Mouse (Mus musculus) forebrain, embryonic 12.5 days (tissue): ENCODE measurements around the gene Fam117a. TPM values are rescaled to one million over a fixed set of nuclear protein-coding genes. Genes with fewer than 3 reads are reported as not detected.
A peak's percentile ranks its signal among the peaks of the same experiment; 100 is the strongest.

ENCODE experiments used
- ATAC-seq: fragments of 200-750 bp; cut with Nextera tagmentation; 2 replicates; pipeline ENCODE4 v1.8.0; 2017; ENCODE audit warnings: moderate TSS enrichment; ENCODE audit not compliant: low FRiP score
- H3K27ac ChIP-seq: fragments of 300-500 bp; sonication (generic); 2 replicates; pipeline ENCODE4 v1.5.1; 2016; ENCODE audit warnings: mild to moderate bottlenecking
- H3K27me3 ChIP-seq: fragments of 300-500 bp; sonication (generic); 2 replicates; pipeline ENCODE4 v1.6.1; 2016; ENCODE audit warnings: mild to moderate bottlenecking
- H3K36me3 ChIP-seq: fragments of 300-500 bp; sonication (generic); replicated peaks from 2 replicates; pipeline ENCODE4 v1.6.1; 2016; ENCODE audit warnings: mild to moderate bottlenecking
- H3K4me1 ChIP-seq: fragments of 300-500 bp; sonication (generic); 2 replicates; pipeline ENCODE4 v1.6.1; 2016
- H3K4me2 ChIP-seq: fragments of 300-500 bp; sonication (generic); 2 replicates; pipeline ENCODE4 v1.6.1; 2016; ENCODE audit warnings: mild to moderate bottlenecking, moderate library complexity
- H3K4me3 ChIP-seq: fragments of 300-500 bp; sonication (generic); replicated peaks from 2 replicates; pipeline ENCODE4 v1.5.1; 2016; ENCODE audit warnings: mild to moderate bottlenecking
- H3K9ac ChIP-seq: fragments of 300-500 bp; sonication (generic); 2 replicates; pipeline ENCODE4 v1.6.1; 2016; ENCODE audit warnings: mild to moderate bottlenecking
- H3K9me3 ChIP-seq: fragments of 300-500 bp; sonication (generic); 2 replicates; pipeline ENCODE4 v1.6.1; 2016
- WGBS: fragments of 180-500 bp; shearing (Covaris S2); methylation state at CpG from one replicate; pipeline ENCODE4 v1.1.7; 2016; 5-methylcytosine and 5-hydroxymethylcytosine counted together
- polyA plus RNA-seq: library from polyadenylated mRNA; unstranded; fragments of >200 nt; fragmentation: Nextera tagmentation; extraction: Ambion mirVana; gene quantifications from 2 replicates; pipeline ENCODE4 v1.2.1, GENCODE M21; 2016

Gene Fam117a
- polyA plus RNA-seq, 1 experiment from 2014 or later, result 7.8 TPM

DNA sequence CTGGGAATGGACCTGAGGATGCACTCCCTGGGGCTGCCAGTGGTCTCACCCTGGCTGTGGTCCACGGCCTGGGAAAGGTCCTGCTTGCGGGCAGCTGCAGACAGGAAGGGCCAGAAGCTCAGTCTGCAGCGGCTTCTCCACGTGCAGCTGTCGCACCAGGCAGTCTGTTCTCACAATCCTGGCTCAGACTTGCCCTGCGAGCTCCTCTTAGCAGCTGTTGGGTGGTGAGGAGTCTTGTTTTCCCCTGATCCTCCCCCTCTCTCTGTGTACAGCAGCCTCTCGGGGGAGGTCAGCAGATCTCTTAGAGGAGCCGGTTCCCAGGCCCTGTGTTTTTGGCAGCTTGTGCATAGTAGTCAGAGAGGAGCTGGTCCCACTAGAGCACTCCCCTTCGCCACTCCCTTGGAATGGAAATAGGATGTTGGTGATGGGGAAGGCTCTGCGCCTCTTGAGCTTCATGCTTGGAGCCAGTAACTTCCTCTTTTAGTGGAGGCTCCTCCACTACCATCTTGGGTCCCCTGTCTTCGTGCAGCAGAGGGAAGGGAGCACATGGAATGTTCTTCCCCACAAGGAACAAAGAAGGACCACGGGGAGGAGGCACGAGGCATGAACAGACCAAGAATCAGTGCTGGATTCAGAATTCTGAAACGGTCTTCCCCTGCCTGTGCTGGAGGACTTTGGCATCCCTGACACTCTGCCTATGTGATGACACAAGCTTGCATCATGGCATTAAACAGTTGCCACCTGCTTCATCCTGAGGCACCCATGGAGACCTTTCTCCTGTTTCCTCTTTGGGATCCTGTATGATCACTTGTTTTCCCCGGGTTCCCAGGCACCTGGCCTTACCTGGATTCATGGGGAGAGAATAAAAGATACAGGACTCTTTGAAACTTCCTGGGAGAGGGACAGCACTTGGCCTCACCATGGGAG lies 33.4 kb downstream of the Fam117a start:
- H3K9ac ChIP-seq, result no peak overlapping the region
- H3K4me2 ChIP-seq, result no peak overlapping the region
- H3K36me3 ChIP-seq, result peaks cover 5% of the 10 kb centered on the region; the same call in 1 of the 2 replicates
- no peaks in the 10 kb centered on the region for H3K4me1 ChIP-seq
- ATAC-seq, result no peak
- 81% methylated on average over 15 of the region's 15 CpGs for WGBS
- H3K27me3 ChIP-seq, result no peaks in the 10 kb centered on the region
- no peak overlapping the region for H3K4me3 ChIP-seq
- no peak overlapping the region for H3K27ac ChIP-seq
- no peaks in the 10 kb centered on the region for H3K9me3 ChIP-seq

DNA sequence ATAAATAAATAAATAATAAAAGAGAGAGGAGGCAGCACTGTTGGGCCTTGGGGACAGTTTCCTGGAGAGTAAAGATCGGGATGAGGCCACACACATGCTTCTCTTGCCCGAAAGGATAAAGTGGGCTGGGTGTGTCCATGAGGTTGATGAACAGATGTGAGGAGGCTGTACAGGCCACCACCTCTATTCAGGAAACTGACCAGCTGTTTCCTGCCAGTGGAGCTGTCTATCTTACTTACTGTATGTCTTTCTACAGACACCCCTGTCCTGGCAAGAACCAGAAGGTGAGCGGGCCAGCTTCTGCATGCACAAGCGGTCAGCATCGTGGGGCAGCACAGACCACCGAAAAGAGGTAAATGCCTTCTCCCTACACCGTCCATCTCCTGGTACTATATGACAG lies 34.4 kb downstream of the Fam117a start:
- Histone ChIP-seq H3K4me3 (no peak overlapping the region), H3K27me3 (no peaks in the 10 kb centered on the region), H3K4me2 (no peak overlapping the region), H3K27ac (no peak overlapping the region), H3K9me3 (no peaks in the 10 kb centered on the region), H3K9ac (no peak overlapping the region), H3K36me3 (peaks cover 7% of the 10 kb centered on the region; the same call in 1 of the 2 replicates), H3K4me1 (no peaks in the 10 kb centered on the region)
- no peak for ATAC-seq
- 96% methylated on average over 7 of the region's 7 CpGs for WGBS

GRCm38 (mm10) chr11:95378926-95379325 lies 42.1 kb downstream of the Fam117a start:
- no peak overlapping the region for H3K9ac ChIP-seq
- H3K36me3 ChIP-seq, result peaks cover 2% of the 10 kb centered on the region
- no peak for ATAC-seq
- H3K27ac ChIP-seq, result no peak overlapping the region
- H3K4me3 ChIP-seq, result no peak overlapping the region
- H3K4me1 ChIP-seq, result no peaks in the 10 kb centered on the region
- H3K27me3 ChIP-seq, result no peaks in the 10 kb centered on the region
- H3K4me2 ChIP-seq, result no peak overlapping the region
- 83% methylated on average over 9 of the region's 9 CpGs for WGBS
- no peaks in the 10 kb centered on the region for H3K9me3 ChIP-seq

DNA sequence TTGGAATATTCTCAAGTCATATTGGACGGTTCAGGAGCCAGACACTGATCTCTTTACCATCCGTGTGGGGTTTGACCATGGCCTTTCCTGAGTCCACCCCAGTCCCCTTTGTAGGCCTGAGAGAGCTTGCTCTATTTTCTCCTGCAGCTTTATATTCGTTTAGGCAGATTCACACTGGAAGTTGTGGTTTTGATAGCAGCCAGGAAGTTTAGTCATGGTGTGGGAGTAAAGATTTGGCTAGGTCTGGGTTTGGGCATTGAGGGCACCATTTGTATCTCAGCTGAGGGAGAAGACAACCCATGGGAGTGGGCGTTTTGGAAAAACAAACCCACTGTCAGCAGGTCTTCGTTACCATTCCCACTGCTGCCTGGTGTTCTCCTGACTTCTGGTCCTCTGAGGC lies 42.7 kb downstream of the Fam117a start:
- Histone ChIP-seq H3K9me3 (no peaks in the 10 kb centered on the region), H3K9ac (no peak overlapping the region), H3K36me3 (peaks cover 2% of the 10 kb centered on the region), H3K4me1 (no peaks in the 10 kb centered on the region), H3K27me3 (no peaks in the 10 kb centered on the region), H3K4me2 (no peak overlapping the region), H3K4me3 (no peak overlapping the region), H3K27ac (no peak overlapping the region)
- no peak for ATAC-seq
- WGBS, result 71% methylated on average over 5 of the region's 5 CpGs

GRCm38 (mm10) chr11:95380711-95381110 lies 43.9 kb downstream of the Fam117a start:
- Histone ChIP-seq H3K27me3 (no peaks in the 10 kb centered on the region), H3K27ac (no peak overlapping the region), H3K4me2 (no peak overlapping the region), H3K36me3 (no peaks in the 10 kb centered on the region; the same call in none of the 2 replicates), H3K4me3 (no peak overlapping the region), H3K4me1 (peaks cover 3% of the 10 kb centered on the region), H3K9ac (no peak overlapping the region), H3K9me3 (no peaks in the 10 kb centered on the region)
- ATAC-seq, result no peak
- 91% methylated on average over 7 of the region's 7 CpGs for WGBS

DNA sequence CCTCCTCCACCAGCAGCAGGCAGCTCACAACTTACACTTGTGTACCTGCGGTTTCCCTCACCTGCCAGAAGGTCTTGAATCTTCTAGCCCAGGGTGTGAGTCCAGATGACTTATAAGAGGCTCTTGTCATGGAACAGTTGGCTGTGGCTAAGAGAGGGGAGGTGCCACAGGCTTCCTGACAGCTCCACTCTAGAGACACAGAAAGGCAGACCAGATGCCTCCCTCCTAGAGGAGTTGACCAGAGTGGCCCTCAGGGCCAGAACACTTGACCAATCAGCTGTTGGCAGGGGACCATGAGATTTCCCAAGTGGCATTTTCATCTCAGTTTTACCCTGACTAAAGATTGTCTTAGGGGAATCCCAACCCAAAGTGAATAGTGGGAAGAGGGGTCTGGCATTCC lies 44.3 kb downstream of the Fam117a start:
- Histone ChIP-seq H3K27ac (no peak overlapping the region), H3K36me3 (no peaks in the 10 kb centered on the region; the same call in none of the 2 replicates), H3K27me3 (no peaks in the 10 kb centered on the region), H3K4me1 (peaks cover 8% of the 10 kb centered on the region), H3K4me3 (no peak overlapping the region), H3K4me2 (no peak overlapping the region), H3K9ac (no peak overlapping the region), H3K9me3 (no peaks in the 10 kb centered on the region)
- ATAC-seq, result no peak
- 77% methylated on average over 1 of the region's 1 CpGs for WGBS

DNA sequence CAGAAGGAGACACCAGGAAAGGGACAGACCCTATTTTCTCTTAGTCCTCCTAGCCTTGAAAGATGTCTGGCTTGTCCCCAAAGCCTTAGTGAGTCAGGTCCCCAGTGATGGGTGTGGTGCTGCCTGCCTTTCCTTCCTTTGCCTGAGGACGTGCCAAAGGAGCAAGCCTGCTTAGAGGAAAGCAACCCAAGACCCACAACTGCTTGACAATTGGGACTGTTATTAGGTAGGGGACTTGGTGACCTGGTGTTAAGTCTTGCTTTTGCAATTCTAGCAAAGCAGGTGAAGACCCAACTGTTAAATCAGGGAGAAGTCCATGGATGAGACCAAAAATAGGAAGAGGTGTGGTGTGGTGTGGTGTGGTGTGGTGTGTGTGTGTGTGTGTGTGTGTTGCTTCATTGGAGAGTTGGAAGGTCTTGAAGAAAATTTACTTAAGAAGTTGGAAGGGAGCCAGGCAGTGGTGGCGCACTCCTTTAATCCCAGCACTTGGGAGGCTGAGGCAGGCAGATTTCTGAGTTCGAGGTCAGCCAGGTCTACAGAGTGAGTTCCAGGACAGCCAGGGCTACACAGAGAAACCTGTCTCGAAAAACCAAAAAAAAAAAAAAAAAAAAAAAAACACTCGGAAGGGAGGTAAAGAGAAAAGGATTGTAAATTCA lies 46.6 kb downstream of the Fam117a start:
- Histone ChIP-seq H3K27me3 (no peaks in the 10 kb centered on the region), H3K4me1 (peaks cover 14% of the 10 kb centered on the region), H3K36me3 (peaks cover 20% of the 10 kb centered on the region), H3K9ac (no peak overlapping the region), H3K4me3 (no peak overlapping the region), H3K27ac (no peak overlapping the region), H3K9me3 (no peaks in the 10 kb centered on the region), H3K4me2 (no peak overlapping the region)
- ATAC-seq, result no peak
- 85% methylated on average over 5 of the region's 5 CpGs for WGBS

DNA sequence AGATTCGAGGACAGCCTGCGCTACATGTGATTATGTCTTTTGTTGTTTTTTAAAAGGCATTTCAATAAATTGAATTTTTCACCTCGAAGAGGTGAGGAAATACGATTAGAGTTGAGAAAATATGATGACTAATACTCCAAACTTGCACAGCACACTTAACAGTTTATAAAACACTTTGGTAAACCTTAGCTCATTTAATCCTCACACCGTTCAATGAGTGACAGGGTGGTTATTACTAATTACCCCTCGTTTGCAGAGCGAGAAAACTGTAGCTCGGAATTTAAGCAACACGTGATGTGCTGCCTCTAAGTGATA lies 47.1 kb downstream of the Fam117a start:
- peak overlapping the region; percentile 91 for H3K4me3 ChIP-seq

DNA sequence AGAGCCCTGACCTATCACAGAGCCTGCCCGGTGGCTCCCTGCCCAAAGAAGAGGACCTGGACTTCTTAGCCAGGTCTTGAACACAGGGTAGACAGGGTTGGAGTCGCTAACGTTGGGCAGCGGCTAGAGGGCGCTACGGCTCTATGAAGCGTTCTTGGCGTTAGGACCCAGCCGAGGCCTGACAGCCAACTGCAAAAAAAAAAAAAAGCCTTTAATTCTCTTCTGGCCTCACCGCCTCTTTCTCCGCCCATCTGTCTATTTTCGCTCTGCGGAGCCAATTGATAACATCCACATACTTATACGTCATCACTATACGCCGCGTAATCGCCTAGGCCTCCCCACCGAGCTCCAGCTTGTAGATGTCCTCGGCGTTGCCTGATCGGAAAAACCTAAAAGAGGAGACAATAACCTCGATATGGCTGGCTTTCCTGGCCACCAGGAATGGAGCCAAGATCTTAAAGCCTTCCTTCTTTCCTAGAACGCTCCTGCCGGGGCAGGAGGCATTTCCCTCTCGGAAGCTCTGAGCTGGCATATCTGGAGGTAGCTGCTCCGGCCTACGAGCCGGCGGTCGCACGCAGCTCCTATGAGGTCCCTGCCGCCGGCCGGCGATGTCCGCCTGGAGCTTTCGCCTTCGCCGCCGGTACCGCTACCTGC lies 47.6 kb downstream of the Fam117a start, which contains the start of gene Slc35b1:
TSS of gene Slc35b1 (plus strand) at position 374 of the 654 bp plus-strand sequence.
- Histone ChIP-seq H3K27me3 (no peaks in the 10 kb centered on the region), H3K36me3 (peaks cover 29% of the 10 kb centered on the region), H3K9ac (peak within 1 kb of the TSS; percentile 89), H3K27ac (peak within 1 kb of the TSS; percentile 91), H3K9me3 (no peaks in the 10 kb centered on the region), H3K4me1 (peaks cover 14% of the 10 kb centered on the region), H3K4me3 (peak within 1 kb of the TSS; percentile 91), H3K4me2 (peak within 1 kb of the TSS; percentile 58)
- under 1% methylated on average over 42 of the region's 42 CpGs for WGBS
- ATAC-seq, result peak; percentile 97

More for the DNA sequence above, 47.1 kb downstream of the Fam117a start:
- H3K9me3 ChIP-seq, result no peaks in the 10 kb centered on the region
- no peaks in the 10 kb centered on the region for H3K27me3 ChIP-seq
- peaks cover 24% of the 10 kb centered on the region for H3K36me3 ChIP-seq
- peak overlapping the region; percentile 58 for H3K4me2 ChIP-seq
- no peak for ATAC-seq
- no peak overlapping the region for H3K9ac ChIP-seq
- H3K4me1 ChIP-seq, result peaks cover 14% of the 10 kb centered on the region
- H3K27ac ChIP-seq, result no peak overlapping the region; the same call in 1 of the 2 replicates
- WGBS, result 41% methylated on average over 9 of the region's 9 CpGs

DNA sequence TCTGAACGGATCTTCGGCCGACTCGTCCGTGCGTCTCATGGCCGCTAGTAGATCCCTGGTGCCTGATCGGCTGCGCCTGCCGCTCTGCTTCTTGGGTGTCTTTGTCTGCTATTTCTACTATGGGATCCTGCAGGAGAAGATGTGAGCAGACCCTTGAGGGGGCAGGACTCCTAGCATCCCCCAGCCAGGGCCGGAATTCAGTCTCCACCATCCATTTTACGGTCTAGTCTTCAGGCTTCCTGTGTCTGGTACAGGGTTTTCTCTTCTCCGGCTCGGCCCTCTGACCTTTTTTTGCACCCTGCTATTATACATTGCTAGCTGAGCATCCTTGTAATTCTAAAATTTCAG lies 48.1 kb downstream of the Fam117a start:
- H3K4me1 ChIP-seq, result peaks cover 14% of the 10 kb centered on the region
- H3K27me3 ChIP-seq, result no peaks in the 10 kb centered on the region
- ATAC-seq, result no peak
- H3K9me3 ChIP-seq, result no peaks in the 10 kb centered on the region
- peak overlapping the region; percentile 89 for H3K9ac ChIP-seq
- peak overlapping the region; percentile 58 for H3K4me2 ChIP-seq
- peak overlapping the region; percentile 91 for H3K4me3 ChIP-seq
- peak overlapping the region; percentile 91 for H3K27ac ChIP-seq
- peaks cover 34% of the 10 kb centered on the region for H3K36me3 ChIP-seq
- WGBS, result 0% methylated on average over 14 of the region's 14 CpGs

DNA sequence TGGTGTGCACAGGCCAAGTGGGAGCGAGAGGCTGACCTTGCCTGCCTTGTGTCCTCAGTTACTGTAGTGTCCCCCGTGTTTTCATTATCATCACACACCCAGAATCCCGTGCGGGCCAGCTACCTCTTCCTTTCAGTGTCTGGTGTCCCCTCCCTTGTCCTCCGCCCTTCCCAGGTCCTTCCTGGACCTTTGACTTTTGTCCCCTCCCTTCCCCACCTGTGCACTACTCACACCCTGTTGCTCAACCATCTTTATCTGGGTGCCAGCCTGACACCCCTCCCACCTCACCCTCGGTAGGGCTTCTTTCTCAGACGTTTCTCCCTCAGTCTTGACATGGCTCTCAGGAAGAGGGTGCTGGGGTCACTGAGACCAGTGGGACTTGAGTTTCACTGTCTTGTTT lies 50.5 kb downstream of the Fam117a start:
- Histone ChIP-seq H3K9ac (no peak overlapping the region), H3K4me1 (peaks cover 17% of the 10 kb centered on the region), H3K27me3 (no peaks in the 10 kb centered on the region), H3K27ac (no peak overlapping the region), H3K36me3 (peaks cover 56% of the 10 kb centered on the region), H3K9me3 (no peaks in the 10 kb centered on the region), H3K4me3 (no peak overlapping the region), H3K4me2 (no peak overlapping the region)
- WGBS, result 86% methylated on average over 7 of the region's 7 CpGs
- no peak for ATAC-seq

DNA sequence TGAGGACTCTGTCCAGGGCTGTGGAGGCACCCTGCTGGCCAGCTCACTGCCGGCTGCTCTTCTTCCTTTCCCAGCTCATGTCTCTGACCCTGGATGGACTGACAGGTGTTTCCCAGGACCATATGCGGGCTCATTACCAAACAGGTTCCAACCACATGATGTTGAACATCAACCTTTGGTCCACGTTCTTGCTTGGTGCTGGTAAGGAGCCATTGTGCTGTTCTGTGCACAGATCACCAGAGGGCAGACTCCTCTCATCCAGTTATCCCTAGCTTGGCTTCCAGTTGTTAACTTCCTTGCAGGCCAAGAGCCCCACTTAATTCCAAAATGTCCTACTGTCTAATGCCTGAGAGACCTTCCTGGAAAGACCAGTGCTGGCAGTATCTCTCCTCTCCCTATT lies 52.2 kb downstream of the Fam117a start:
- no peak for ATAC-seq
- H3K4me3 ChIP-seq, result no peak overlapping the region
- WGBS, result 72% methylated on average over 3 of the region's 3 CpGs

More for the DNA sequence above, 52.2 kb downstream of the Fam117a start:
- H3K4me1 ChIP-seq, result peaks cover 17% of the 10 kb centered on the region
- H3K27ac ChIP-seq, result no peak overlapping the region
- no peak overlapping the region for H3K4me2 ChIP-seq
- no peaks in the 10 kb centered on the region for H3K9me3 ChIP-seq
- no peak overlapping the region for H3K9ac ChIP-seq
- H3K27me3 ChIP-seq, result no peaks in the 10 kb centered on the region
- H3K36me3 ChIP-seq, result peaks cover 58% of the 10 kb centered on the region
